Comparison of ENCODE assay signal across 7 mouse cellular contexts in genomic region chr6:126739326-126740210, GRCm38 (mm10). TPM values are rescaled to one million over a fixed set of nuclear protein-coding genes. Genes with fewer than 3 reads are reported as not detected.
DNase-seq lines count a peak whose midpoint lies in the region; ATAC-seq and TF ChIP-seq lines count a peak whose summit lies in the region.

No protein-coding gene starts in this region.

- no peaks in the 10 kb centered on the region for H3K36me3 ChIP-seq in lung, embryonic 16.5 days (ENCODE audit: control insufficient read depth, insufficient read depth, low read length)
- no peaks in the 10 kb centered on the region for H3K36me3 ChIP-seq in embryonic facial prominence, embryonic 11.5 days (replicated peaks; ENCODE audit: control insufficient read depth, insufficient read depth, low read depth, low read length)
- no peaks in the 10 kb centered on the region for H3K36me3 ChIP-seq in heart, postnatal 0 days (replicated peaks; ENCODE audit: control insufficient read depth, insufficient read depth, low read length)
- H3K36me3 ChIP-seq in midbrain, postnatal 0 days (ENCODE audit: insufficient read depth, low read length) = no peaks in the 10 kb centered on the region; the same call in 1 of the 2 replicates

- H3K4me1 ChIP-seq in lung, embryonic 16.5 days (replicated peaks; ENCODE audit: control insufficient read depth, insufficient read depth, low read length) = no peaks in the 10 kb centered on the region; the same call in 1 of the 2 replicates
- H3K4me1 ChIP-seq in lung, adult 2 months (ENCODE audit: control insufficient read depth, insufficient read depth, low read length) = no peaks in the 10 kb centered on the region
- H3K4me1 ChIP-seq in embryonic facial prominence, embryonic 11.5 days (ENCODE audit: control insufficient read depth, insufficient read depth, low read length) = no peaks in the 10 kb centered on the region
- H3K4me1 ChIP-seq in heart, postnatal 0 days (ENCODE audit: control insufficient read depth, insufficient read depth) = no peaks in the 10 kb centered on the region
- H3K4me1 ChIP-seq in midbrain, postnatal 0 days (ENCODE audit: insufficient read depth, low read length) = peaks cover 21% of the 10 kb centered on the region

- peaks cover 26% of the 10 kb centered on the region for H3K27me3 ChIP-seq in lung, embryonic 16.5 days (ENCODE audit: control insufficient read depth, insufficient read depth, low read depth, low read length)
- H3K27me3 ChIP-seq in embryonic facial prominence, embryonic 11.5 days (ENCODE audit: control insufficient read depth, insufficient read depth, low read length) = peaks cover 2% of the 10 kb centered on the region; the same call in 1 of the 2 replicates
- peaks cover 55% of the 10 kb centered on the region for H3K27me3 ChIP-seq in heart, postnatal 0 days (ENCODE audit: control insufficient read depth, insufficient read depth, low read length)
- H3K27me3 ChIP-seq in midbrain, postnatal 0 days (ENCODE audit: insufficient read depth, low read length) = no peaks in the 10 kb centered on the region

- ATAC-seq in lung, embryonic 16.5 days (ENCODE audit: low read depth) = peak; percentile 47; the same call in 1 of the 2 replicates
- no peak; the same call in 1 of the 2 replicates for ATAC-seq in embryonic facial prominence, embryonic 11.5 days (replicated peaks; ENCODE audit: insufficient number of reproducible peaks, low FRiP score, low TSS enrichment, low read depth)
- no peak for ATAC-seq in heart, postnatal 0 days (ENCODE audit: insufficient read depth, low read depth)
- ATAC-seq in midbrain, postnatal 0 days (ENCODE audit: low FRiP score) = peak; percentile 39

- TF ChIP-seq POLR2A in lung, adult 2 months (IDR thresholded peaks at IDR 0.05; ENCODE audit: borderline replicate concordance, extremely low read depth, low read depth, low read length) = no peak

- no peak for TF ChIP-seq EP300 in heart, postnatal 0 days (IDR thresholded peaks at IDR 0.05; ENCODE audit: low read depth)

- H3K4me2 ChIP-seq in lung, embryonic 16.5 days (ENCODE audit: low read depth, low read length) = peak overlapping the region; percentile 88
- peak overlapping the region; percentile 96 for H3K4me2 ChIP-seq in embryonic facial prominence, embryonic 11.5 days (ENCODE audit: low read depth, low read length)
- H3K4me2 ChIP-seq in heart, postnatal 0 days (ENCODE audit: low read depth, low read length) = peak overlapping the region; percentile 58
- H3K4me2 ChIP-seq in midbrain, postnatal 0 days (ENCODE audit: low read depth, low read length, poor library complexity, severe bottlenecking) = peak overlapping the region; percentile 81

- peak overlapping the region; percentile 52 for H3K9ac ChIP-seq in lung, embryonic 16.5 days (ENCODE audit: low read length)
- H3K9ac ChIP-seq in embryonic facial prominence, embryonic 11.5 days (replicated peaks; ENCODE audit: low read length) = peak overlapping the region; percentile 63
- no peak overlapping the region; the same call in 1 of the 2 replicates for H3K9ac ChIP-seq in heart, postnatal 0 days (replicated peaks; ENCODE audit: low read depth, low read length)
- H3K9ac ChIP-seq in midbrain, postnatal 0 days (replicated peaks; ENCODE audit: low read length, poor library complexity, severe bottlenecking) = peak overlapping the region; percentile 66

- H3K27ac ChIP-seq in lung, embryonic 16.5 days (ENCODE audit: low read length) = no peak overlapping the region
- H3K27ac ChIP-seq in embryonic facial prominence, embryonic 11.5 days (replicated peaks; ENCODE audit: low read depth, low read length) = 0 out of 2 replicates have a peak overlapping the region, but pooled peaks have one; percentile 23
- H3K27ac ChIP-seq in heart, postnatal 0 days (ENCODE audit: low read depth) = no peak overlapping the region
- peak overlapping the region; percentile 84 for H3K27ac ChIP-seq in midbrain, postnatal 0 days (ENCODE audit: low read depth, low read length)

- no peak for TF ChIP-seq CTCF in lung, adult 2 months (IDR thresholded peaks at IDR 0.05; ENCODE audit: insufficient read depth, low read length)
- no peak for TF ChIP-seq CTCF in heart, postnatal 0 days (IDR thresholded peaks at IDR 0.05; ENCODE audit: low read depth)
- TF ChIP-seq CTCF in midbrain, postnatal 0 days (IDR thresholded peaks at IDR 0.05) = peak; percentile 44

- H3K4me3 ChIP-seq in lung, embryonic 16.5 days (ENCODE audit: low read length) = peak overlapping the region; percentile 53
- H3K4me3 ChIP-seq in lung, adult 2 months (replicated peaks; ENCODE audit: extremely low read depth, low read depth, low read length) = no peak overlapping the region
- peak overlapping the region; percentile 57 for H3K4me3 ChIP-seq in embryonic facial prominence, embryonic 11.5 days (ENCODE audit: low read depth, low read length)
- peak overlapping the region; percentile 39 for H3K4me3 ChIP-seq in heart, postnatal 0 days (ENCODE audit: low read depth, low read length)
- peak overlapping the region; percentile 62 for H3K4me3 ChIP-seq in midbrain, postnatal 0 days (ENCODE audit: low read depth, low read length)

- WGBS in lung, embryonic 16.5 days = under 1% methylated on average over 66 of the region's 67 CpGs
- 2% methylated on average over 67 of the region's 67 CpGs for WGBS in lung, adult 2 months
- WGBS in embryonic facial prominence, embryonic 11.5 days = under 1% methylated on average over 65 of the region's 67 CpGs
- 1% methylated on average over 66 of the region's 67 CpGs for WGBS in heart, postnatal 0 days
- WGBS in midbrain, postnatal 0 days = 2% methylated on average over 67 of the region's 67 CpGs

- no peaks in the 10 kb centered on the region for H3K9me3 ChIP-seq in lung, embryonic 16.5 days (ENCODE audit: control insufficient read depth, low read length)
- no peaks in the 10 kb centered on the region for H3K9me3 ChIP-seq in embryonic facial prominence, embryonic 11.5 days (replicated peaks; ENCODE audit: control insufficient read depth, low read length)
- peaks cover 5% of the 10 kb centered on the region; the same call in 1 of the 2 replicates for H3K9me3 ChIP-seq in heart, postnatal 0 days (replicated peaks; ENCODE audit: control insufficient read depth, low read length)
- H3K9me3 ChIP-seq in midbrain, postnatal 0 days (ENCODE audit: low read length) = no peaks in the 10 kb centered on the region

- no peak for DNase-seq in lung, adult 2 months
- DNase-seq in embryonic facial prominence, embryonic 11.5 days (ENCODE audit: low spot score) = peak; percentile 52
- no peak for DNase-seq in heart, postnatal 0 days (ENCODE audit: low spot score)
- DNase-seq in layer of hippocampus, postnatal 36 days = peak; percentile 59 to 64
- DNase-seq in midbrain, postnatal 0 days (ENCODE audit: low spot score) = peak; percentile 32
- no peak for DNase-seq in MN1 (ENCODE audit: low spot score)

RNA-seq across cellular contexts. Expression of gene Kcna6, which starts 0.9 kb away (rescaled TPM):
- 1.6 TPM in 2 replicates for polyA plus RNA-seq in lung, embryonic 16.5 days (2015; fragmentation: Nextera tagmentation; extraction: Ambion mirVana)
- 0.31 and 0.93 TPM in 2 replicates for polyA plus RNA-seq in lung, adult 2 months (2012; rRNA removed)
- 6.5 and 6.6 TPM in 2 replicates for polyA plus RNA-seq in embryonic facial prominence, embryonic 11.5 days (2014; fragmentation: Nextera tagmentation; extraction: Ambion mirVana)
- total RNA-seq in heart, postnatal 0 days (2014; rRNA removed; ENCODE audit: low replicate concordance) = 0.73 and 2.7 TPM in 2 replicates
- 0.45 and 0.57 TPM in 2 replicates for polyA plus RNA-seq in heart, postnatal 0 days (2015; fragmentation: Nextera tagmentation; extraction: Ambion mirVana)
- 10 to 100 TPM; 47.3 to 48.4 TPM for total RNA-seq in layer of hippocampus, postnatal 36 days (2021)
- total RNA-seq in midbrain, postnatal 0 days (2014; rRNA removed) = 91.7 and 95.9 TPM in 2 replicates
- polyA plus RNA-seq in midbrain, postnatal 0 days (2015; fragmentation: Nextera tagmentation; extraction: Ambion mirVana) = 26.9 and 29.2 TPM in 2 replicates

Comparison
In these comparisons a context has a peak if more than half of its experiments do, and no peak if none do; other contexts are left out.
1. ATAC-seq: peak in lung, embryonic 16.5 days (single experiment) and midbrain, postnatal 0 days (single experiment); none in embryonic facial prominence, embryonic 11.5 days (single experiment) and heart, postnatal 0 days (single experiment).
2. H3K27ac ChIP-seq: peak in embryonic facial prominence, embryonic 11.5 days (single experiment) and midbrain, postnatal 0 days (single experiment); none in lung, embryonic 16.5 days (single experiment) and heart, postnatal 0 days (single experiment).
3. DNase-seq: peak in embryonic facial prominence, embryonic 11.5 days (single experiment), layer of hippocampus, postnatal 36 days (2 of 2) and midbrain, postnatal 0 days (single experiment); none in lung, adult 2 months (single experiment), heart, postnatal 0 days (single experiment) and MN1 (single experiment).
4. Peak in every context shown above with its lines, with median percentiles within 50 percentile points of each other: H3K4me2 ChIP-seq.